Mouse (Mus musculus): Measurements from ENCODE around the gene Nrxn3. TPM values are rescaled to one million over a fixed set of nuclear protein-coding genes. Genes with fewer than 3 reads are reported as not detected.

Nrxn3 gene
- polyA plus RNA-seq, 1 experiment from 2014 or later, result 1.4 TPM

DNA sequence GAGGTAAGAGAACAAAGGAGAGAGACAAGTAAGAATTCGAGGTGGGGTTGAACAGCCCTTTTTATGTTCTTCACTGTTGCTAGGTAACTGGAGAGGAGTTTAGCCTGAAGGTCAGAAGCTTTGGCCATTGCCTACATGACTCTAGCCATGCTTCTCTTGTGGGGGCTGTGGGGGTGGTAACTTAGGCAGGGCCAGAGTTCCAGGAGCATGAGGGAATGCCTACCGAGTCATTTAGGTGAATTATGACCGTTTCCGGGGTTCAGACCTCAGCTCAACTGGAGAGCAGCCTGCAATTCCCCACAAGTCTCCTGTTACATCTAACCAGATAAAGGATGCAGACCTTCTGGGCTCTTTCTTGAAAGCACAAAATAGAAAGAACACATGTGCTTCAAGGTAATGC lies 1537.6 kb downstream of the Nrxn3 start:
- no peaks in the 10 kb centered on the region for H3K4me1 ChIP-seq (ENCODE audit: control insufficient read depth, insufficient read depth, low read length)
- no peak overlapping the region for H3K27ac ChIP-seq (ENCODE audit: low read length)
- no peaks in the 10 kb centered on the region for H3K9me3 ChIP-seq (ENCODE audit: control insufficient read depth, low read length)
- H3K36me3 ChIP-seq (ENCODE audit: control insufficient read depth, insufficient read depth, low read length), result no peaks in the 10 kb centered on the region
- H3K9ac ChIP-seq (ENCODE audit: low read depth, low read length), result no peak overlapping the region
- no peak overlapping the region for H3K4me3 ChIP-seq (ENCODE audit: low read length)
- WGBS, result 37% methylated on average over 4 of the region's 4 CpGs
- no peaks in the 10 kb centered on the region for H3K27me3 ChIP-seq (replicated peaks; ENCODE audit: control insufficient read depth, insufficient read depth, low read length)
- ATAC-seq, result no peak
- H3K4me2 ChIP-seq (ENCODE audit: low read depth, low read length), result no peak overlapping the region

DNA sequence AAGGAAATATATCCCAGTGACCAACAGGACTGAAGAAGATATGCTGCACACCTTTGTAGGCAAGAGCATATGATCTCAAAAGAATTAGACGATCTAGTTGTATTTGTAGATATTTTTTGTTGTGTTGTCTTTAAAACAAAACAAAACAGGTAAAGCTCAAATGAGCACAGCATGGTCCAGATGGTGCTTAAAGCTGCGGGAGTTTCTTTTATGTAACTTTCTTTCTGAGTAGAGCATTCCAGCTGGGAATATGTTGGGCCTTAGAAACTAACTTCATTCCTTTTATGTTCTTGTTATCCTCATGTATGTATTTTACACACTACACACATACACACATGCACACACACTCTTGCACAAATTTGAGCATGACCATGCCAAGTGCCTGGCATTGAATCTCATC lies 1545.4 kb downstream of the Nrxn3 start:
- Histone ChIP-seq H3K27me3 (replicated peaks; ENCODE audit: control insufficient read depth, insufficient read depth, low read length) (no peaks in the 10 kb centered on the region), H3K4me1 (ENCODE audit: control insufficient read depth, insufficient read depth, low read length) (no peaks in the 10 kb centered on the region), H3K4me2 (ENCODE audit: low read depth, low read length) (no peak overlapping the region), H3K27ac (ENCODE audit: low read length) (no peak overlapping the region), H3K4me3 (ENCODE audit: low read length) (no peak overlapping the region), H3K9ac (ENCODE audit: low read depth, low read length) (no peak overlapping the region), H3K36me3 (ENCODE audit: control insufficient read depth, insufficient read depth, low read length) (no peaks in the 10 kb centered on the region), H3K9me3 (ENCODE audit: control insufficient read depth, low read length) (no peaks in the 10 kb centered on the region)
- ATAC-seq, result no peak
- 88% methylated on average over 2 of the region's 2 CpGs for WGBS

DNA sequence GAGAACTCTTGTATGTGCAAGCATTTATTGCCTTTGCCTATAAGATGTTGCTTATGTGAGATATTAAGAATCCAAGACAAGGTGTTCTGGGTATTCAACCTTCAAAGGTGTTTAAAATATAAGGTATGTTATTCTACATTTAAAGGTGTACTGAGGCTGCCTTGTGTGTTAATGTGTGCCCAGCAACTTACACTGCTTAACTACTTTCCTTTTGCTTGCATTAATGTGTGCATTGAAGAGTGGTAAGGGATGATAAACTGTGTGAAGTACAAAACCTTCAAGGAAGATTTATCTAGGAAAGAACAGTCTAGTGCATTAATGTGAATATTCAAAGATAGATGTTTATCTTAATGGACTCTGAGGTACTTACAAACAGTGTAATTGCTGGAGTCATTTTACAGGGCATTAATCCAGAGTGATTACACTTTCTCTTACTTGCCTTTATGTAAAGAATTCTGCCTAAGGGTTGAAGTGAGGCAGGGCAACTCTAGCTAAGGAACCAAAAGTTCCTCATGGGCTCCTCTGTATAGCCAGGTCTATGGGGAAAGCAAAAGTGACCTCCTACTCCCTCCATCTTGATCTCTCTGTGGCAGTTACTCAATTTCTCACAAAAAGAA lies 1548.2 kb downstream of the Nrxn3 start:
- no peak for ATAC-seq
- Histone ChIP-seq H3K9me3 (ENCODE audit: control insufficient read depth, low read length) (no peaks in the 10 kb centered on the region), H3K27ac (ENCODE audit: low read length) (no peak overlapping the region), H3K36me3 (ENCODE audit: control insufficient read depth, insufficient read depth, low read length) (no peaks in the 10 kb centered on the region), H3K4me2 (ENCODE audit: low read depth, low read length) (no peak overlapping the region), H3K9ac (ENCODE audit: low read depth, low read length) (no peak overlapping the region), H3K4me3 (ENCODE audit: low read length) (no peak overlapping the region), H3K4me1 (ENCODE audit: control insufficient read depth, insufficient read depth, low read length) (no peaks in the 10 kb centered on the region), H3K27me3 (replicated peaks; ENCODE audit: control insufficient read depth, insufficient read depth, low read length) (no peaks in the 10 kb centered on the region)

DNA sequence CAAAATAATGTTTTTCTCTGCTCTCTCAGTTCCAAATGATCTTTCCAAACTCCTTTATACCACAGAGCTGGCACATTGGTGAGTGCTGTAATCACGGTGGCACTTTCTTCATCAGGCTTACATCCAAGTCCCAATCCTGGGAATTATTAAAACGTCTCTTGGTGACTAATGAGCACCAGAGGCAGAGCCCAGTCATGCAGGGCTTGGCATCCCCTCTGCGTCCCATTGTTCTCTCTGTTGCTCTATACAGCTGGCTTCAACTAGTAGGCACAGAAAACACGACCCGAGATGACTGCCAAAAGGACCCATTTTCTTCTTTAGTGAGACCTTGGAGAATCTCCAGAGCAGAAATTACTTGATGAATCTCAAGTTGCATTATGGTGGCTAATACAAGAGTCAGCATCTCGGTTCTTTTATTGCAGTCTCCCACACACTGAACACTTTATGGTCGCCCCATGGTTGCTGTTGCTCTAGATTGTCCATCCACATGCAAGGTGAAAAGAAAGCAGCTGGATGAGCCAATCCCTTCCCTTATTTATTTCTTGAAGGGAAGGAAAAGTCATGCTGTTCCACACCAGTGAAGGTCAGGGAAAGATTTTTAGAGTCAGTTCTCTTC lies 1552.1 kb downstream of the Nrxn3 start:
- no peak overlapping the region for H3K9ac ChIP-seq (ENCODE audit: low read depth, low read length)
- ATAC-seq, result no peak
- no peak overlapping the region for H3K4me3 ChIP-seq (ENCODE audit: low read length)
- no peak overlapping the region for H3K27ac ChIP-seq (ENCODE audit: low read length)
- no peaks in the 10 kb centered on the region for H3K36me3 ChIP-seq (ENCODE audit: control insufficient read depth, insufficient read depth, low read length)
- no peaks in the 10 kb centered on the region for H3K9me3 ChIP-seq (ENCODE audit: control insufficient read depth, low read length)
- 79% methylated on average over 7 of the region's 7 CpGs for WGBS
- H3K4me1 ChIP-seq (ENCODE audit: control insufficient read depth, insufficient read depth, low read length), result no peaks in the 10 kb centered on the region
- H3K4me2 ChIP-seq (ENCODE audit: low read depth, low read length), result no peak overlapping the region
- H3K27me3 ChIP-seq (replicated peaks; ENCODE audit: control insufficient read depth, insufficient read depth, low read length), result no peaks in the 10 kb centered on the region

DNA sequence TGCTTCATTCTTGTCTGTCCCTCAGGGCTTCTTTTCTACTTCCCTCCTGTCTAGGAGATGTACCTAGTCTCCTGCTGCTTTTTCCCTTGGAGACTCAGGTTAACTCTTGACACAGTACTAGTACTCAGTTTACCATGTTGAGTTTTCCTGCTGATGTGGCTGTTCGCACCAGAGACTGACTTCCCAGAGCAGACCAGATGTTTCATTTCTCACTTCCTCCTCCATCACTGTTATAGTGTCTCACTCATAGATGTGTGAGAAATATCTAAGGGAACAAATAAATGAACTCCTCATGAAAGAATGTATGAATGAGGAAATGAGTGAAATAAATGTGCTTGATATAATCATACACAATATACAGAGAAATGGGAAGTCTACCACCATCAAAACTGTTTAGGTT lies 1558.6 kb downstream of the Nrxn3 start:
- Histone ChIP-seq H3K36me3 (ENCODE audit: control insufficient read depth, insufficient read depth, low read length) (no peaks in the 10 kb centered on the region), H3K9me3 (ENCODE audit: control insufficient read depth, low read length) (no peaks in the 10 kb centered on the region), H3K27ac (ENCODE audit: low read length) (no peak overlapping the region), H3K4me1 (ENCODE audit: control insufficient read depth, insufficient read depth, low read length) (no peaks in the 10 kb centered on the region), H3K4me3 (ENCODE audit: low read length) (no peak overlapping the region), H3K27me3 (replicated peaks; ENCODE audit: control insufficient read depth, insufficient read depth, low read length) (no peaks in the 10 kb centered on the region), H3K9ac (ENCODE audit: low read depth, low read length) (no peak overlapping the region), H3K4me2 (ENCODE audit: low read depth, low read length) (no peak overlapping the region)
- 86% methylated on average over 1 of the region's 1 CpGs for WGBS
- no peak for ATAC-seq

DNA sequence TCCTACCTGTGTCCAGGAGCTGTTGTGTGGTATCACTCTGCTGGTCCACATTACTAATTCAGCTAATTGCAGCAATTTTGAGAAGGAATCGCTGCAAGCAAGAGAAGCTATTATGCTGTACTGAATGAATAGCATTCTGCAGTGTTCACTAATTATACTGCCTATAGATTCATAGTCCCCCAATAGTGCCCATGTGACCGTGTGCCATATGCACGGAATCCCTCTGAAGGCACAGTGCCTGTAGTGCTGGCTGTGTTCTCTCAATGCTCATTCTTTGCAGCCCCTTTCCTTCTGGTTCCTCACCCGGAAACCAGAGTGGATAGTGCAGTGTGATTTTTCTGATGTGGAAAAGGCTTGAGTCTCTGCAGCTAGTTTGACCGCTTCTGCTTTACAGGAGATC lies 1560.3 kb downstream of the Nrxn3 start:
- Histone ChIP-seq H3K27ac (ENCODE audit: low read length) (no peak overlapping the region), H3K9ac (ENCODE audit: low read depth, low read length) (no peak overlapping the region), H3K36me3 (ENCODE audit: control insufficient read depth, insufficient read depth, low read length) (no peaks in the 10 kb centered on the region), H3K27me3 (replicated peaks; ENCODE audit: control insufficient read depth, insufficient read depth, low read length) (no peaks in the 10 kb centered on the region), H3K9me3 (ENCODE audit: control insufficient read depth, low read length) (no peaks in the 10 kb centered on the region), H3K4me1 (ENCODE audit: control insufficient read depth, insufficient read depth, low read length) (no peaks in the 10 kb centered on the region), H3K4me2 (ENCODE audit: low read depth, low read length) (no peak overlapping the region), H3K4me3 (ENCODE audit: low read length) (no peak overlapping the region)
- no peak for ATAC-seq
- 82% methylated on average over 5 of the region's 5 CpGs for WGBS

DNA sequence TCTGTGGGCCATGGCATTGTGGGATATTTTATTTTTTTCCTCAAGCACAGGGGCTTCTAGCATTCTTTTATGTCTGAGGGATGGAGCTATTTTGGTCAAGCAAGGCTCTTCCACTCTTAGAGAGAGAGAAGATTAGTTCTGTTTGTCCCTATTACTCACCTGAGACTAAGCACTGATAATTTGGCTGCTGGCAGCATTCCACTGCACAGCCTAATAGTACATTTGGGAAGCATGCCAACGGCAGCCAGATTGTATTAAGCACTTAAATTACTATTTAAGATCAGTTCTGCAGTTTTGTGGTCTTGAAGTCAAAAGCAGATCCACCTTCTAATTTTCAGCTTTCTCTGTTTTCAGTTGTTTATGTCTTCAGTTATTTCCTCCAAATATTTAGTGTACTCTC lies 1580.0 kb downstream of the Nrxn3 start:
- 36% methylated on average over 1 of the region's 1 CpGs for WGBS
- 0 out of 2 replicates have a peak, but pooled peaks cover 2% of the 10 kb centered on the region for H3K27me3 ChIP-seq (replicated peaks; ENCODE audit: control insufficient read depth, insufficient read depth, low read length)
- H3K36me3 ChIP-seq (ENCODE audit: control insufficient read depth, insufficient read depth, low read length), result no peaks in the 10 kb centered on the region
- no peak for ATAC-seq
- no peak overlapping the region for H3K27ac ChIP-seq (ENCODE audit: low read length)
- H3K9ac ChIP-seq (ENCODE audit: low read depth, low read length), result no peak overlapping the region
- no peaks in the 10 kb centered on the region for H3K9me3 ChIP-seq (ENCODE audit: control insufficient read depth, low read length)
- no peaks in the 10 kb centered on the region for H3K4me1 ChIP-seq (ENCODE audit: control insufficient read depth, insufficient read depth, low read length)
- H3K4me2 ChIP-seq (ENCODE audit: low read depth, low read length), result no peak overlapping the region
- H3K4me3 ChIP-seq (ENCODE audit: low read length), result no peak overlapping the region

DNA sequence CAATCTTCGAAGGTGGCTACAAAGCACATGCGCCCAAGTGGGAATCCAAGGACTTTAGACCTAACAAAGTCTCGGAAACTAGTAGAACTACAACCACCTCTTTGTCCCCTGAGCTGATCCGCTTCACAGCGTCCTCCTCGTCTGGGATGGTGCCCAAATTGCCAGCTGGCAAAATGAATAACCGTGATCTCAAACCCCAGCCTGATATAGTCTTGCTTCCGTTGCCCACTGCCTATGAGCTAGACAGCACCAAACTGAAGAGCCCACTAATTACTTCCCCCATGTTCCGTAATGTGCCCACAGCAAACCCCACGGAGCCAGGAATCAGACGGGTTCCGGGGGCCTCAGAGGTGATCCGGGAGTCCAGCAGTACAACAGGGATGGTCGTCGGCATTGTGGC lies 1609.1 kb downstream of the Nrxn3 start:
- H3K27me3 ChIP-seq (replicated peaks; ENCODE audit: control insufficient read depth, insufficient read depth, low read length), result no peaks in the 10 kb centered on the region

DNA sequence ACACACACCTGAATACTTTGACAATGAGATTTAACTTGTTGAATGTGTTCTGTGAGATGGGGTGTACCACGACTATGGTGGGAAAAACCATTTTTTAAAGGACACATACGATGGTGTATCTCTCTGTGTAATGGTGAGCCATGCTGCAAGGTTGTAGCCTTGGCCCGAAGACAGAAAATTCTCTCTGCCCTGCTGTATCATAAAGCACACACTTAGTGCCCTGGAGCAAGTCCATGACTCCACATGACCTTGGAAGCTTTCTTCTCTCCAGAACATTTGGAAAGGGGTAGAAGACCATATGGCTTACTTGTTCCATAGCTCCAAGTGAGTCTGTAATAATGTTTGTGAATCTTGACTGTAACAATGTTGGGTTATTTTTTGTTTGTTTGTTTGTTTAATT lies 1609.8 kb downstream of the Nrxn3 start:
- Histone ChIP-seq H3K27ac (ENCODE audit: low read length) (no peak overlapping the region), H3K27me3 (replicated peaks; ENCODE audit: control insufficient read depth, insufficient read depth, low read length) (no peaks in the 10 kb centered on the region), H3K4me3 (ENCODE audit: low read length) (no peak overlapping the region), H3K9ac (ENCODE audit: low read depth, low read length) (no peak overlapping the region), H3K4me1 (ENCODE audit: control insufficient read depth, insufficient read depth, low read length) (no peaks in the 10 kb centered on the region), H3K36me3 (ENCODE audit: control insufficient read depth, insufficient read depth, low read length) (no peaks in the 10 kb centered on the region), H3K4me2 (ENCODE audit: low read depth, low read length) (no peak overlapping the region), H3K9me3 (ENCODE audit: control insufficient read depth, low read length) (no peaks in the 10 kb centered on the region)
- ATAC-seq, result no peak
- 88% methylated on average over 3 of the region's 3 CpGs for WGBS

More for the DNA sequence above, 1609.1 kb downstream of the Nrxn3 start:
- ATAC-seq, result no peak
- 94% methylated on average over 15 of the region's 15 CpGs for WGBS
- Histone ChIP-seq H3K27ac (ENCODE audit: low read length) (no peak overlapping the region), H3K4me2 (ENCODE audit: low read depth, low read length) (no peak overlapping the region), H3K9me3 (ENCODE audit: control insufficient read depth, low read length) (no peaks in the 10 kb centered on the region), H3K4me3 (ENCODE audit: low read length) (no peak overlapping the region), H3K36me3 (ENCODE audit: control insufficient read depth, insufficient read depth, low read length) (no peaks in the 10 kb centered on the region), H3K9ac (ENCODE audit: low read depth, low read length) (no peak overlapping the region), H3K4me1 (ENCODE audit: control insufficient read depth, insufficient read depth, low read length) (no peaks in the 10 kb centered on the region)
